Mouse (Mus musculus) left cerebral cortex, adult 2 months (tissue): ENCODE data around the gene Mov10. TPM values are rescaled to one million over a fixed set of nuclear protein-coding genes. Genes with fewer than 3 reads are reported as not detected.

Experiments used
- DNase-seq, 2 experiments: peaks; one replicate each; pipeline ENCODE4 v3.0.0; 2021 to 2022; ENCODE audit warnings: low spot score in 2 of 2, mixed read lengths in 1 of 2; ENCODE audit errors: extremely low spot score in 1 of 2
- H3K27ac ChIP-seq: fragments of 200-600 bp; 2 replicates; pipeline ENCODE4 v1.8.1; 2022
- H3K4me3 ChIP-seq: fragments of 200-600 bp; 2 replicates; pipeline ENCODE4 v1.8.1; 2022
- CTCF ChIP-seq: fragments of 200-600 bp; IDR thresholded peaks from 2 replicates; pipeline ENCODE4 v1.8.1; 2022; ENCODE audit warnings: antibody characterized with exemption, mild to moderate bottlenecking, moderate library complexity
- intact Hi-C: fragments of 180-260 bp; cut with DNase I; formaldehyde crosslinking; loops from one replicate; pipeline ENCODE4 v1.15.1; 2025
- total RNA-seq, 2 experiments: library from RNA; stranded (reverse); gene quantifications; 2 replicates each; pipeline ENCODE4 v1.2.3; 2021

The Mov10 gene
- total RNA-seq, 2 experiments from 2014 or later = 10.5 to 10.9 TPM

GRCm38 (mm10) chr3:104801481-104801880 is 16.9 kb downstream of the Mov10 start:
- no peak overlapping the region for H3K27ac ChIP-seq
- intact Hi-C loops = no loop called here
- no peak for TF ChIP-seq CTCF
- DNase-seq = no peak
- H3K4me3 ChIP-seq = no peak overlapping the region

GRCm38 (mm10) chr3:104800681-104801080 is 17.7 kb downstream of the Mov10 start:
- H3K27ac ChIP-seq = no peak overlapping the region
- DNase-seq = no peak
- no peak overlapping the region for H3K4me3 ChIP-seq
- intact Hi-C loops = no loop called here
- no peak for TF ChIP-seq CTCF

GRCm38 (mm10) chr3:104796430-104797082 is 21.8 kb downstream of the Mov10 start:
- intact Hi-C loops = no loop called here
- Histone ChIP-seq H3K4me3 (no peak overlapping the region), H3K27ac (no peak overlapping the region)
- no peak for DNase-seq
- TF ChIP-seq CTCF = no peak

GRCm38 (mm10) chr3:104795661-104796340 is 22.6 kb downstream of the Mov10 start:
- Histone ChIP-seq H3K4me3 (no peak overlapping the region), H3K27ac (no peak overlapping the region)
- DNase-seq = no peak
- TF ChIP-seq CTCF = no peak
- intact Hi-C loops = no loop called here

GRCm38 (mm10) chr3:104794953-104795470 is 23.4 kb downstream of the Mov10 start:
- Histone ChIP-seq H3K4me3 (no peak overlapping the region), H3K27ac (no peak overlapping the region)
- intact Hi-C loops = no loop called here
- no peak for DNase-seq
- TF ChIP-seq CTCF = no peak

- intact Hi-C loops = no loop called here
- TF ChIP-seq CTCF = no peak
- peak overlapping the region; percentile 38; the same call in 1 of the 2 replicates for H3K27ac ChIP-seq
- peak; percentile 63 to 64 for DNase-seq
- no peak overlapping the region for H3K4me3 ChIP-seq
Observed at GRCm38 (mm10) chr3:104793871-104794828, 24.2 kb downstream of the Mov10 start.

GRCm38 (mm10) chr3:104792360-104793270 is 25.7 kb downstream of the Mov10 start:
- no peak for DNase-seq
- H3K4me3 ChIP-seq = no peak overlapping the region
- H3K27ac ChIP-seq = peak overlapping the region; percentile 45
- TF ChIP-seq CTCF = no peak
- intact Hi-C loops = no loop called here

GRCm38 (mm10) chr3:104791671-104792070 is 26.7 kb downstream of the Mov10 start:
- DNase-seq = peak in 1 of 2 experiments; percentile 50

GRCm38 (mm10) chr3:104791017-104791416 is 27.3 kb downstream of the Mov10 start:
- no peak for DNase-seq
- H3K4me3 ChIP-seq = no peak overlapping the region
- peak overlapping the region; percentile 70 for H3K27ac ChIP-seq
- no peak for TF ChIP-seq CTCF
- intact Hi-C loops = no loop called here

More at GRCm38 (mm10) chr3:104791671-104792070, 26.7 kb downstream of the Mov10 start:
- intact Hi-C loops = no loop called here
- Histone ChIP-seq H3K4me3 (no peak overlapping the region), H3K27ac (peak overlapping the region; percentile 45)
- TF ChIP-seq CTCF = no peak; the same call in 1 of the 2 replicates

GRCm38 (mm10) chr3:104790401-104790937 is 27.9 kb downstream of the Mov10 start:
- intact Hi-C loops = loop anchor here (1.0 kb wide), 1 partner anchor 263 kb away; the partner anchor contains the start of gene Cttnbp2nl

More at GRCm38 (mm10) chr3:104790401-104790937, 27.9 kb downstream of the Mov10 start:
- TF ChIP-seq CTCF = no peak
- no peak overlapping the region for H3K4me3 ChIP-seq
- DNase-seq = peak in 1 of 2 experiments; percentile 65
- peak overlapping the region; percentile 70 for H3K27ac ChIP-seq
